Mouse (Mus musculus) forebrain, embryonic 11.5 days (tissue): ENCODE results near the gene Clip1. TPM values are rescaled to one million over a fixed set of nuclear protein-coding genes. Genes with fewer than 3 reads are reported as not detected.

Source experiments
- ATAC-seq: fragments of 200-750 bp; cut with Nextera tagmentation; replicated peaks from 2 replicates; pipeline ENCODE4 v1.8.0; 2017; ENCODE audit warnings: moderate TSS enrichment; ENCODE audit not compliant: low FRiP score
- DNase-seq: peaks from one replicate; pipeline ENCODE4 v3.0.0-alpha.2; 2017; ENCODE audit warnings: low spot score
- H3K27ac ChIP-seq: fragments of 300-500 bp; sonication (generic); 2 replicates; pipeline ENCODE4 v1.5.1; 2014; ENCODE audit warnings: low read depth, low read length
- H3K27me3 ChIP-seq: fragments of 300-500 bp; sonication (generic); 2 replicates; pipeline ENCODE4 v1.6.1; 2014; ENCODE audit warnings: mild to moderate bottlenecking, low read length, mixed read lengths; ENCODE audit not compliant: control insufficient read depth, insufficient read depth
- H3K36me3 ChIP-seq: fragments of 300-500 bp; sonication (generic); 2 replicates; pipeline ENCODE4 v1.6.1; 2014; ENCODE audit warnings: mild to moderate bottlenecking, low read length, moderate library complexity, mixed read lengths; ENCODE audit not compliant: control insufficient read depth, insufficient read depth
- H3K4me1 ChIP-seq: fragments of 300-500 bp; sonication (generic); replicated peaks from 2 replicates; pipeline ENCODE4 v1.6.1; 2014; ENCODE audit warnings: low read length, mixed read lengths; ENCODE audit not compliant: control insufficient read depth, insufficient read depth
- H3K4me2 ChIP-seq: fragments of 300-500 bp; sonication (generic); 2 replicates; pipeline ENCODE4 v1.6.1; 2014; ENCODE audit warnings: low read depth, mild to moderate bottlenecking, low read length, moderate library complexity, mixed read lengths; ENCODE audit not compliant: severe bottlenecking
- H3K4me3 ChIP-seq: fragments of 300-500 bp; sonication (generic); 2 replicates; pipeline ENCODE4 v1.5.1; 2014; ENCODE audit warnings: low read depth, low read length
- H3K9ac ChIP-seq: fragments of 300-500 bp; sonication (generic); 2 replicates; pipeline ENCODE4 v1.6.1; 2014; ENCODE audit warnings: low read length
- H3K9me3 ChIP-seq: fragments of 300-500 bp; sonication (generic); 2 replicates; pipeline ENCODE4 v1.6.1; 2016; ENCODE audit warnings: low read length, mixed read lengths; ENCODE audit not compliant: control insufficient read depth
- WGBS: fragments of 180-500 bp; shearing (Covaris S2); extraction: QIAGEN DNeasy Blood & Tissue Kit; methylation state at CpG from one replicate; pipeline ENCODE4 v1.1.7; 2014; 5-methylcytosine and 5-hydroxymethylcytosine counted together
- polyA plus RNA-seq: library from polyadenylated mRNA; unstranded; fragments of >200 nt; fragmentation: Nextera tagmentation; extraction: Ambion mirVana; gene quantifications from 2 replicates; pipeline ENCODE4 v1.2.1, GENCODE M21; 2014

Clip1 gene
- polyA plus RNA-seq, 1 experiment from 2014 or later: 57.7 TPM

GRCm38 (mm10) chr5:123679546-123680263 is 4.7 kb downstream of the Clip1 start:
- 75% methylated on average over 5 of the region's 5 CpGs for WGBS
- no peak overlapping the region for H3K27ac ChIP-seq

DNA sequence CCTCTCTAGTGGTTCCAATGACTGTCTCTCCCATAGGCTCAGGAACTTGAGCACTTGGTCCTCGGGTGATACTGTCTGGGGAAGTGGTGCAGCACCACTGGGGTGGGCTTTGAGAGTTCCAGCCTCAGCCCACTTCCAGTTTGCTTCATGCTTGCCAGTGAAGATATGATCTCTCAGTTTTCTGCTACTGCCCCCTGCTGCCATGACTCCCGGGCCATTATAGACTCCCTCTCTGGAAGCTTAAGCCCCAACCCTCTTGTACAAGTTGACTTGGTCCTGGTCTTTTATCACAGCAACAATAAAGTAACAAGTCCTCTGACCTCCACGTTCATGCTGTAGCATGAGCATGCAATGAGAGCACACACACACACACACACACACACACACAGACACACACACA is 5.3 kb downstream of the Clip1 start:
- no peak for DNase-seq
- Histone ChIP-seq H3K27me3 (no peaks in the 10 kb centered on the region), H3K9me3 (no peaks in the 10 kb centered on the region), H3K27ac (no peak overlapping the region), H3K4me3 (no peak overlapping the region), H3K4me1 (peaks cover 7% of the 10 kb centered on the region; the same call in 1 of the 2 replicates), H3K4me2 (no peak overlapping the region), H3K36me3 (no peaks in the 10 kb centered on the region), H3K9ac (no peak overlapping the region)
- 83% methylated on average over 3 of the region's 3 CpGs for WGBS
- no peak for ATAC-seq

More at GRCm38 (mm10) chr5:123679546-123680263, 4.7 kb downstream of the Clip1 start:
- Histone ChIP-seq H3K4me3 (no peak overlapping the region), H3K9ac (no peak overlapping the region), H3K36me3 (no peaks in the 10 kb centered on the region), H3K9me3 (no peaks in the 10 kb centered on the region), H3K4me1 (peaks cover 7% of the 10 kb centered on the region; the same call in 1 of the 2 replicates), H3K27me3 (no peaks in the 10 kb centered on the region), H3K4me2 (no peak overlapping the region)
- no peak for DNase-seq
- ATAC-seq: no peak

DNA sequence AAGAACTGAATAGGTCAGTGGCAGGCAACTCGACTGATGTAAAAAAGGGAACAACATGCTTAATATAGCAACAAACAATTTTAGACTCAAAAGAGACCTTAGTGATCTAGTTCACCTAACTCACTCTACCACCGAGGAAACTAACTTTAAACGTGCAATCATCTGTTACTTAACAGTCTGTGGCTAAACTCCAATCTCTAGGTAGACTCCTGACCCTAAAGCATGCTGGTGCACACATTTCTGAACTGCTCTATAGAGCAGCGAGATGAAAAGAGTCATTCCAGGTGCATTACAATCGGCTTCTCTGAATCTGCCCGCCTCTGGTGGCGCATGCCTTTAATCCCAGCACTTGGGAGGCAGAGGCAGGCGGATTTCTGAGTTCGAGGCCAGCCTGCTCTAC is 8.7 kb downstream of the Clip1 start:
- Histone ChIP-seq H3K4me1 (no peaks in the 10 kb centered on the region), H3K4me2 (no peak overlapping the region), H3K9ac (no peak overlapping the region), H3K36me3 (no peaks in the 10 kb centered on the region), H3K27ac (no peak overlapping the region), H3K27me3 (no peaks in the 10 kb centered on the region), H3K4me3 (no peak overlapping the region), H3K9me3 (no peaks in the 10 kb centered on the region)
- ATAC-seq (no peak), DNase-seq (no peak)
- 86% methylated on average over 9 of the region's 9 CpGs for whole genome bisulfite sequencing

- H3K36me3 ChIP-seq: no peaks in the 10 kb centered on the region
- H3K27me3 ChIP-seq: no peaks in the 10 kb centered on the region
- no peak overlapping the region for H3K9ac ChIP-seq
- no peak overlapping the region for H3K27ac ChIP-seq
- no peak for DNase-seq
- H3K9me3 ChIP-seq: no peaks in the 10 kb centered on the region
- 66% methylated on average over 3 of the region's 3 CpGs for WGBS
- ATAC-seq: no peak
- no peak overlapping the region for H3K4me3 ChIP-seq
- H3K4me2 ChIP-seq: no peak overlapping the region
- H3K4me1 ChIP-seq: no peaks in the 10 kb centered on the region
Observed at GRCm38 (mm10) chr5:123675221-123675620, 9.2 kb downstream of the Clip1 start.

DNA sequence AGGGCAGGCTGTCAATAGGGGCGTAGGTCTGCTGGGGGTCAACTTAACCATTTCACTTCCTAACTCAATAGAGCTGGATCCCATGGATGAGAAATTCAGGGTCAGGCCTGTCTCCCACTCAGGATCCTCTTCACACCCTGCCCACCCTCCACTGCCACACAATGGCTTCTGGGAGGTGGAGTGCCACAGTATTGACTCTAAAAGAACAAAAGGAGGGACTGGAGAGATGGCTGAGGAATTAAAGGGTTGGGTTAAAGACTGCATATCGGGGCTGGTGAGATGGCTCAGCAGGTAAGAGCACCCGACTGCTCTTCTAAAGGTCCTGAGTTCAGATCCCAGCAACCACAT is 13.0 kb downstream of the Clip1 start:
- no peaks in the 10 kb centered on the region for H3K4me1 ChIP-seq
- DNase-seq: no peak
- H3K27me3 ChIP-seq: no peaks in the 10 kb centered on the region
- no peak for ATAC-seq
- H3K9ac ChIP-seq: no peak overlapping the region
- H3K4me2 ChIP-seq: no peak overlapping the region
- H3K36me3 ChIP-seq: no peaks in the 10 kb centered on the region
- no peak overlapping the region for H3K27ac ChIP-seq
- WGBS: 71% methylated on average over 3 of the region's 3 CpGs
- H3K9me3 ChIP-seq: no peaks in the 10 kb centered on the region
- no peak overlapping the region for H3K4me3 ChIP-seq

- no peak overlapping the region for H3K27ac ChIP-seq
Observed at GRCm38 (mm10) chr5:123670800-123671472, 13.5 kb downstream of the Clip1 start.

GRCm38 (mm10) chr5:123669991-123670799 is 14.2 kb downstream of the Clip1 start:
- Histone ChIP-seq H3K27ac (no peak overlapping the region), H3K36me3 (no peaks in the 10 kb centered on the region), H3K27me3 (no peaks in the 10 kb centered on the region), H3K4me1 (no peaks in the 10 kb centered on the region), H3K4me2 (no peak overlapping the region), H3K9ac (no peak overlapping the region; the same call in 1 of the 2 replicates), H3K9me3 (no peaks in the 10 kb centered on the region), H3K4me3 (no peak overlapping the region)
- DNase-seq (no peak), ATAC-seq (no peak)
- 76% methylated on average over 9 of the region's 9 CpGs for WGBS

More at GRCm38 (mm10) chr5:123670800-123671472, 13.5 kb downstream of the Clip1 start:
- WGBS: 43% methylated on average over 14 of the region's 14 CpGs
- Histone ChIP-seq H3K9me3 (no peaks in the 10 kb centered on the region), H3K36me3 (no peaks in the 10 kb centered on the region), H3K27me3 (no peaks in the 10 kb centered on the region), H3K9ac (no peak overlapping the region), H3K4me1 (no peaks in the 10 kb centered on the region), H3K4me3 (no peak overlapping the region), H3K4me2 (no peak overlapping the region)
- DNase-seq: no peak
- ATAC-seq: no peak

DNA sequence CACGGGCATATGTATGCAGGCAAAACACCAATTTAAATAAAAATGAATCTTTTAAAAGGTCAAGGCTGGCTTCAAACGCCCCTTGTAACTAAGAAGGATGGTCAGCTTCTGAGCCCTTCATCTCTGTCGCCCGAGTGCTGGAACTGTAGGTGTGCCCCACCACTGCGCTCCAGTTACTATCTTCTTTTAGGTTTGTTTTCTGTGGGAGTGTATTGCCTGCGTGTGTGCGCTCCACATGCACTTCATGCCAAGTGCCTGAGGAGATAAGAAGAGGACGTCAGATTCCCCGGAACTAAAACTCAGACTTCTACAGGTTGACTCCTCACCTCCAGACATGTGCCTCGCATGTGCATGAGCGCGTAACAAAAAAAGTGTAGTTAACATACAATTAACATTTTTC is 16.5 kb downstream of the Clip1 start:
- H3K36me3 ChIP-seq: no peaks in the 10 kb centered on the region
- WGBS: 94% methylated on average over 12 of the region's 12 CpGs
- no peaks in the 10 kb centered on the region for H3K9me3 ChIP-seq
- no peaks in the 10 kb centered on the region for H3K4me1 ChIP-seq
- H3K9ac ChIP-seq: no peak overlapping the region
- H3K4me2 ChIP-seq: no peak overlapping the region
- H3K27me3 ChIP-seq: no peaks in the 10 kb centered on the region
- H3K4me3 ChIP-seq: no peak overlapping the region
- DNase-seq (no peak), ATAC-seq (no peak)
- no peak overlapping the region for H3K27ac ChIP-seq
